Mouse (Mus musculus): ENCODE results near the gene Psmd11.

Gene Psmd11

DNA sequence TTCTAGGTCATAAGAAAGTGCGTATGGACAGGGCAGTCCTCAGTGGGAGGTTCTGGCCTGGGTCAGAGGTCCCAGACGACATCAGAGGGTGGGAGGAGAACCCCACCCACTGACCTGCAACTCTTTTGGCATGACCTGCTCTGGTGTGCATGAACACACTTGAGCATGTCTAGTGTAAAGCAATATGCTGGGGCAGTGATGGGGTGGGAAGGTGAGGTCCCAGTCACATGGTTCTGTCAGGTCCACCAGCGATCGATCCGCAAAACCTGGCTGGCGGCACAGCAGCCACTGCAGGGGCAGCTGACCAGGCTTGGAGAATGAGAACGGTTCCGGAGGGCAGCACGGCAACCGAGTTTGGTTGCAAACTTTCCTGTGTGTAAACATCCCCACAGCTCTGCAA, 53.9 kb downstream of the Psmd11 start:
- no peak for DNase-seq (ENCODE audit: low spot score)

DNA sequence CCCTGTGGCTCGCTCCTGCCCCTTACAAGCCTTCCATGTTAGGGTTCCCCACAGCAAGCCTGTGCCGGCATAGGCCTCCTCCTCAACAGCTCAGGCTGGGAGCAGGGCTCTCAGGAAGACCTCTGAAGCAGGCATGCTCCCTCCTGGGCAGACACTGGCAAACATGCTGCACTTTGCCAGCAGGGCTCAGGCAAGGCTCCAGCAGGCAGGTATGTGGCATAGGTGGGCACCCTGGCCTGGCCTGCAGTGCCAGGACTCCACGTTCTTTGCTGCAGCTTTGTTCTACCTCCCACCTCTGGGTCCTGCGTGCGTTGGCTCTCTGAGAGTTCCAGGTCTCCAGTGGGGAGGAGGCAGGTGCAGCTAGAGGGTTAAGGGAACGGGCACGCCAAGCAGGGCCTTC, 54.5 kb downstream of the Psmd11 start:
- DNase-seq (ENCODE audit: low spot score): no peak

DNA sequence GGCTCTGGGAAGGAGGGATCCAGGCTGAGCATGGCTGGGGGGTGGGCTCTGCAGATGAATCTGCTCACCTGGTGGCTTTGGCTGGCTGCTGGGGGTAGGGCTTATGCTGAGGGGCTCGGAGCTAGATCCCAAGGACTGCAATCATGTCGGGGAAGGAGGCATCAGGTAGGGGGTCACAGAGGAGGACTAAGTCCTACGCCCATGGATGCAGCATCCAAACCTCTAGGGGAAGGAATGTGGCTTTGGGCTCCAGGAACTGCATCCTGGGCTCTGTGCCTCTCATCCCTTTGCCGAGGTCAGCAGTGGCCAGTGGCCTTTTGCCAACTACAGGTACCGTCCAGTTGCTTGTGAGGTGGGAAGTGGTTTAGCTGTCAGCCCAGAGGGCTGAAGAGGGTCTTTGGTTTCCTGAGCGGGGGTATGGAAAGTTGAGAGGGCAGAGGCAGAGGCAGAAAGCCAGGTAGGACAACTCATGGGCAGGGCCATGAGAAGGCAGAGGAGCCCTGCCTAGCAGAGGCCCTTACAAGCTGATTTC, 55.2 kb downstream of the Psmd11 start:
- no peak for DNase-seq (ENCODE audit: low spot score)

DNA sequence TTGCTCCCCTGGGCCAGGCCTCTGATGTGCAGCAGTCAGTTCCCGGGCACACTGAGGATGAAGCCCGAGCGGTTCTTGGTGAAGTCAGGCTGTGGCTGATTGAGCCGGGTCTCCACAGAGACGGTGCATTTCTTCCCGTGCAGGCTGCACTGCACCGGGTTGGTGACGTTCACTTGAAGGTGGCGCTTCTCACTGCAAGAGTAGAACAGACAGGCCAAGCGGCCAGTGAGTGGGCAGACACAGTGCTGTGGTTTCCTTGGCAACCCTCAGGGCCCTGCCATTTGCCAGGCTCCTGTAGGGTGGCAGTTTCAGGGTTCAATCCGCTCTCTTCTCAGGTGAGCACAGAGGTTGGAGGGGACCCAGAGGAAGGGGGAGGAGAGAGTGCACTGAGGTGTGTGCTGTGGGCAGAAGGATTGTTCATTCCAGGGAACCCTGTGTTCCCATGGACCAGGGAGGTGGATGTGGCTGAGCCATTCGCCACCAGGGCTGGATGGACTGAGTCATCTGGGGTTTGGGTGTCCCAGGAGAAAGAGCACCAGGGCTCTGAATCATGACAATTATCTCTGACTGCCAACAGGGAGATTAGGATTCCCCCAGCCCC, 55.9 kb downstream of the Psmd11 start:
- DNase-seq (ENCODE audit: low spot score): no peak

DNA sequence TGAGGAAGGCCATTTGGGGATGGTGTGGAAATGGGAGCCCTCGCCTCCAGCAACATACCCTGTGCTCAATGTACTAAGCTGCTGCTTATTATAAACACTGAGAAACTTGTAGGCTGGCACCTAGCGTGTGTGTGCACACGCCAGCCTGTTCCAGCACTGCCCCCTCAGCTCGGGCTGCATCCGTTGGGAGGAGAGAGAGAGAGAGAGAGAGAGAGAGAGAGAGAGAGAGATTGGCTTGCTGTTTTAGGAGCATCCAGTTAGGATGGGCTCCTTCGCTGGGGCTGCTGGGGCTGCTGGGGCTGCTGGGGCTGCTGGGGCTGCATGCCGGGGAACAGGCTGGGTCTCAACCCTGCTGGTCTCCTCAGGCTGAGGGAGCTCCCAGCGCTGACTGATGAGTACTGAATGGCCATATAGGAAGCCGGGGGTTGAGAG, 56.7 kb downstream of the Psmd11 start:
- DNase-seq (ENCODE audit: low spot score): no peak

DNA sequence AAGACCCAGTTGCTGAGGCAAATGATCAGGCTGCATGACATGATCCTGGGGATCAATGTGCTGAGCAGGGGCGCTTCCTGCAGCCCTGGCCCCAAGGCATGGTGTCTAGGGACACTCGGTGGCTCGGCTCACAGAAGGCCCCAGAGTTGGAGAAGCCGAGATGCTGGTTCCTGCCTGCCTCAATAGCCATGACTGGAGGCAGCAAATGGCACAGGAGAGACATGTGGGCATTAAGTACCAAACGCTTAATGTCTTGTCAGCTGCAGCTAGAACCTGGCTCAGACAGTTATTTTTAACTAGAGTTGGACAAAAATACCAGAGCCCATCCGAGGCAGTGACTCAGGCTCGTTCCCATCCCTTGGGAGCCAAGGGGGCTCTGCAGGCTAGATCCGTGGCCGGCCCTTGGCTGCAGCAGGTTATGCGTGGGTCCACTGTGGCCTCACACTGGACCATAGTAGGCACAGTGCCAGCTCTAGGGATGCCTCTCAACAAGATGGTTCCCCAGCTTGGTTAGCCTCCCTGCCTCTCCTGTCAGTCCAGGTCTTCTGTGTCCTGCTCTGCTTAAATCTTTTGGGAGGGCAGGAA, 57.3 kb downstream of the Psmd11 start:
- DNase-seq (ENCODE audit: low spot score): no peak

DNA sequence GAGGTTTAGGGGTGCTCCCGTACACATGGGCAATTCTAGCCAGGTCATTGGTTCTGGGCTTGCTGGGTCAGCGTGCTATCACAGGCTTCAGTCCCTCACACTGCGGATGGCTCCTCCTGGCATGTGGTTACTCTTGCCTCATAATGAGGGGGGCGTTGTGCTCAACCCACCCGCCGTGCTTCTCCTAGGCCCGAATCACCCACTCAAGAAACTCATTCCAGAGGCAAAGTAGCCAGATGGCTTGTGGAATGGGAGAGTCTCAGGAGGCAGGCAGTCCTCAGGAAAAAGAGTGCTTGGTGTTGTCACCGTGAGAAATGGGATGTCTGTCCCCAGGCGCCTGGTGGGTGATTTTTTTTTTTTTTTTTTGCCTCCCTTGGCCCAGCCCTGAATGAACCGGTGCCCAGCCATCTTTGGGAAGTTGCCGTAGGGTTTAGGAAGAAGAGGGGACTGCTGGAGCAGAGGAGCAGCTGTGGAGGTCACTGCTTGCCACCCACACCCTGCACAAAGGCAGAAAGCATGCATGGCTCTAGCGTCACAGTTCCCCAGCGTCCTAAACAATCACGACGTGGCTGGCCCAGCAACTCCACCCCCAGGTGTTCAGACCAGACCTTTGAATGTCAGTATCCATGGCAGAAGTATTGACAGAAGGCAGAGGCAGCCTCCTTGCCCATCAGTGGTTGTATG, 59.6 kb downstream of the Psmd11 start:
- DNase-seq (ENCODE audit: low spot score): no peak

DNA sequence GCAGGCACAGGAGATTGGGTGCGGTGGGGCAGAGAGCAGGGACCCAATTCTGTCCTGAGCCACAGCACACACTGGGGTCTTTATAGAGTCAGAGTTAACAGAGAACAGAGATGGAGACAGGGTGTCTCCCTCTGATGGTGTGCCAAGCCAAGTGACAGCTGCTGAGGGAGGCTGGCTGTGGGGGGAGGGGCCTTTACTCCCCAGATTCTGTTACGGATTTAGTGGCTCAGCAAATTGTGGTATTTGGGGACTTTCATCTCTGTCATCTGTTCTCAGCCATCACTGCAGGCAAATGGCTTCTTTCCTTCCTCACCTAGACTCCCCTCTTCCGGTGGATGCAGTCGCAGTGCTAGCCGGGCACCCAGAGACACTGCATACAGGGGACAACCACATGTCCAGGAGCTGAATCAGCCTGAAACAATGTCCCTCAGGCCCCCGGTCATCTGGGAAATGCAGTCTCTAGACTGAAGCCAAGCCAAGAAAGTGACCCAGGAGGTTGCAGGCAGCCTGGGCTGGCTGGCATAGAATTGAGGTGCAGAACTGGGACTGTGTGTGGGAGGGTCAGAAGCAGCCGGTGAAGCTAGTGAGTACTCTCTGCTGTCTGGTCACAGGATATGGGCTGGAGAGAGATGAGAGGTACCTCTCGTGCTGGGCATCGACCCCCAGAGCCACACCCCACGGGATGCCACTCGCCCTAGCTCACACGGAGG, 60.9 kb downstream of the Psmd11 start:
- peak; percentile 46 for DNase-seq (ENCODE audit: low spot score)

DNA sequence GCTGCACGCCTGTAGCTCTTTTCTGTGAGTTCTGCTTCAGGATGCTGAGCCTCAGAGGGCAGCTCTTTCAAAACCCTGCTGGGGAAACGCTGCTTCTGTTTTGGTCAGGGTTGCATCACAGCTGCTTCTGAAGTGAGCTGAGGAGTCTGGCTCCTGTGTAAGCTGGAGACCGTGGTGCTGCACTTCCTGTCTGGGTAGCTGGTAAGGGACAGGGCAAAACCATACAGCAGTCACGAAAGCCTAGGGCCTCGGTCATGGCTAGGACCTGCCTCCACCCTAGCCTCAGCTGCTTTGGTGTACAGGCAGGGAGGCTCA, 61.4 kb downstream of the Psmd11 start:
- DNase-seq (ENCODE audit: low spot score): peak; percentile 35

DNA sequence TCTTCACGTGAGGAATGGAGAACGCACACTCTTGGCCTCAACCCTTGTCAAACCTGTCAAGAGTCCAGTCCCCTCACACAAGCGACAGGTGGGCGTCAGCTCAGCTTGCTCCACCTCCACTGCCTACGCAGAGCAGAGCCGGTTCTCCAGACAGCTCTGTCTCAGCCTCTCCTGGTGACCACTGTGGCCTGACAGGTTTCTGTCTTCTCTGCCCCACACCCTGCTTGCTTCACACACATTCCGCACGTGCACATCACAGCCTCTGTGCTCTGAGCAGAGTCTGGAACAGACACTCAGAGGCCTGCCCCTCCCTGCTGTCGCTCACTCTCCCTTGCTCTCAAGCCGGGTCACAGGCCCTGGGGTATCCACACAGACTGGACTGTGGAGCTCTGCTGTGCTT, 62.4 kb downstream of the Psmd11 start:
- DNase-seq (ENCODE audit: low spot score): no peak

DNA sequence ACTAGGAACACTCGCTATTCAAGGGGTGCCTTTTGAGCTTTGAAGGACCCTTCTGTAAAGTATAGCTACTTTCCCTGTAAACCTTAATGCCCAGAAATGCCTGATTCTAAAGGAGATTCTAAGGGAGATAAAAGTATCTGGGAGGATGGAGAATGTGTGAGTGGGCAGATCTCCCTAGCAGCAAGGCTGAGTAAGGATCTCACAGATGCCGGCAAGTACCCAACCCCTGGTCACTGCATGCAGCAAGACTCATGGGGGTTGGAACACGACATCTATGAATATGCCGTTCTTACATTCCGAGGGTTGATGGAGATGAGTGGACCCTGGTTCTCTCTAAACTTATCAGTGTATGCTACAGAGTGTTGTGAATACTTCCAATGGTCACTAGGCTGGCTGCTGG, 64.8 kb downstream of the Psmd11 start:
- DNase-seq (ENCODE audit: low spot score): no peak

DNA sequence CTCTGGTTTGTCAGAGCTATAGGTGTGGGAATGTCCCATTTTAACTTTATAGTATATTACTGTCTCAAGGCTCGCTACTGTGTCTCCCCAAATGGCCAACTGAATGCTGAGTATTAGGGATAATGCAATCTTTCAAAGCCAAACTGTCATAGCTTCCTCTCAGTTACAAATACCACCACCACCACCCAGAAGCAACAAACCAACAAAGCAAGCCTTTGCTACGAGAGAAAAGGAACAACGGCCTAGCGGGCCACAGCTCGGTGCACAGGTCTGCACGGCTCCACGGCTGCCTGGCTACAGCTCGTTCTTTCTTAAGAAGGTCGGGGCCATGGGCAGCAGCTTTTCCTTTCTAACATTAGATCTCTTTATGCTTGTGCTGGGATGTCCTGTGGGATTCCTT, 66.4 kb downstream of the Psmd11 start:
- DNase-seq (ENCODE audit: low spot score): no peak

DNA sequence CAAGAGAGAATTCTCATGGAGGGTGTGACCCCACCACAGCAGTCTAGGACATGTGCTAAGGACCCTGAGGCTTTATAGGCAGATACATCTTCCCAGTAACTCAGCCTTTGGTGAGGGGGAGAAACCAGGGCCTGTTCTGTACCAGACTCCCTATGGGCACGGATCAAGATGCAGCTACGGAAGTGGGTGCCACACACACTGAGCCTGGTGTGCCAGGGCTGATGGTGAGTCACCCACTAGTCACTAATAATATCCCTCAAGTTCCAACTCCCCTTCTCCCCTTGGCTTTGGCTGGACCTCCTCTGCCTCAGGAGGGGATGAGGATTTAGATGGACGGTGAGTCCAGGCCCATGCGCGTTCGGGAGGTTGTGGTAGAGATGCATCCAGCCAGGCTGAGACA, 67.6 kb downstream of the Psmd11 start:
- DNase-seq (ENCODE audit: low spot score): no peak

DNA sequence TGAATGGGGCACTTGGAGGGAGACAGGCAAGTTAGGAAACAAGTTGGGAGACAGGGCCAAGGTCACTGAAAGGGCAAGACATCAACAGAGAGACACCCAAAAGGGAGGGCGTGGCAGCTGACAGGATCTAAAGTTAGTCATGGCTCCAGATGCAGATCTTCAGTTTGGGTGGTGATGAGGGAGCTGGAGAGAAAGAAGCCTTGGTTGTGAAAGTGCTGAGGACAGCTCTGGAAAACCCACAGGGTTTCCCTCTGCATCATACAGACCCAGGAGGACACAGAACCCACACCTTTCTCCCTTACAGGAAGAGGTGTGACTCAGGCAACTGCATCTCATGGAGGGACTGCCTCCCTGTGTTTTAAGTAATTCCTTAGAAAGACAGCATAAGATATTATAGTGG, 68.2 kb downstream of the Psmd11 start:
- no peak for DNase-seq (ENCODE audit: low spot score)

DNA sequence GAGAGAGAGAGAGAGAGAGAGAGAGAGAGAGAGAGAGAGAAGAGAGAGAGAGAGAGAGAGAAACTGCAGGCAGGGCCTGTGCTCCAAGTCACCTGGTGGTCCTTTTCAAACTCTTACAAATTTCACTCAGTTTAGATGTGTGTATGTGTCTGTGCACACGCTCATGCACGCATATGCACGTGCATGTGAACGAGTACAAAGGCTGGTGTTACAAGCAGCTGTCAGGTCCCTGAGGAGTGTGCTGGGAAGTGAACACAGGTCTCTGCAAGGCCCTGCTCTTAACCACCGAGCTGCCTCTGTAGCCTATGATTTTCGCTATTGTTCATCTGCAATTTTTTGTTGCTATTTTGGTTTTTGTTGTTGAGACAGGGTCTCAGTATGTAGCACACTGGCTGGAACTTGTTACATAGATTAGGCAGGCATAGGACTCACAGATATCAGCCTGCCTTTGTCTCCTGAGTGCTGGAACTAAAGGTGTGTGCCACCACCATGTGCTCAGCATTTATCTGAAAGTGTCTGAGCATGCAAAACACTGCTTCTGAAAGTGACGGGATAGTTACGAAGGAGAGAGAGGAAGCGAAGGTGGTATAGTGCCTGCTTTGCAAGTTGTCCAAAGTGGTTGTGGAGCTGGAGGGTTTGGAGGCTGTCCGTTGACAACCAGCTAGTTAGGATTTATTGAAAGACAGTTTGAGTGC, 69.0 kb downstream of the Psmd11 start:
- DNase-seq (ENCODE audit: low spot score): no peak

DNA sequence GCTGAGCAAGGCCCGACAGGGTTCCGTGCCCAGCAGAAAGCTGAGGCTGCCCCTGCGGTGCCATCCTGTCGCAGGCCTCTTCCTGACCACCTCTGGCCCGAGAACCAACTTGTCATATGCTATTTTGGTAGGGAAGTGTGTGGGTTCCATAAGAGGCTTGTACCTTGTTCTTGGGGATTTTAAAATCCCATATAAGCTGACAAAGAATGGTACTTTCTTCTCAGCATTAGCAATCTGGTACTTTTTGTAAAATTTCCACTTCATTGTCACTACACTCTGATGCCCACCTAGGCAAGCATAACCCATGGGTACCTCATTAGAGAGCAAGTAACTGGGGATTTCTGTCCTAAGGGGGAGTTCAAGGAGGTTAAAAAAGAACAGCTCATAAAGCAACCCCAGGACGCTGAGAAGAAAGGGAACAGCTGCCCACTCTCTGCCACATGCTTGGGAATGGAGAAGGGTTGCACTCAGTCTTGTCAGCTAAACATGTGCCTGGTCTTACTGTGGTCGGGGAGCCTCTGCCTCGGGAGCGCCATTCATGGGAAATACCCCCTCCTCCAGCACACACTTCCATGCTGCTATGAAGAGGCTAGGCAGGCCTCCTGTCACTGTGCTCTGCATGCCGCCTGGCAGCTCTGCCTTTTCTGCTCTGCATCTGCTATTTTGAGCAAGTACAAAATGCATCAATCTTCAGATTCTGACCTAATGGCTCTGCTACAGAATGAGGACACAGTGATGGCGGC, 70.1 kb downstream of the Psmd11 start:
- no peak for DNase-seq (ENCODE audit: low spot score)

DNA sequence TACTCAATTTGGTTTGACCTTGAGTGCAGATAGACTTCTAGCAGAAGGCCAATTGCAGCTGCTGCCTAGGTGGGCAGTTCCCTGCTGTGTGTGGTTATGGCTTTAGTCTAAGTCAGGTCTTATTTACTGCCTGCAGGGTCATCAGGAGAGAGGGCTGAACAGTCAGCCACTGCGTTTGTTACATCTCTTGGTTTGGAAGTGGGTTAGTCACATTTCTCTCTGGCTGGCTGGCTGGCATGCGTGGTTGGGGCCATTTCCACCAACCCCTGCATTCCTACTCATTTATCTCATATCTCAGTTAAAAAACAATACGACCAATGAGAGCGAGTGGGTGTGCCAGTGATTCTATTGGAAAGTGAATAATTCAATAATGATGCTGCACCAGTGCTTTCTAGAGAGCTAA, 71.1 kb downstream of the Psmd11 start:
- DNase-seq (ENCODE audit: low spot score): no peak

DNA sequence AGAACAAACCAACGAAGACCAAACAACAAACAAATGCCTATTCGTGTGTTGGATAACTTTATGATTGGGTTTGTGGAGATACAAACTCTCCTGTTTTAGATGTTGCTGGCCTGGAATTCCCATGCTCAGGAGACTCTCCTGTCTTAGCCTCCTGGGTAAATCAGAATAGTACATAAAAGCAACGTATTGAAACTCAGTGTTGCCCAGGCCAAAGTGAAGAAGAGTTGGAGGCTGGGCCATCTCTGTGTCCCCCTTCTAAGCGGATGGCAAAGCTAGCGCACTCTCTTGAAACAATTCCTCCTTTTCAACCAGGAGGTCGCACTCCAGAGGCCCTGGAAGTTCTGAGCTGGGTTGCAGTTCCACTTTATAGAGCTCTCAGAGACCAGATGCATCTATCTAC, 74.9 kb downstream of the Psmd11 start:
- DNase-seq (ENCODE audit: low spot score): no peak

DNA sequence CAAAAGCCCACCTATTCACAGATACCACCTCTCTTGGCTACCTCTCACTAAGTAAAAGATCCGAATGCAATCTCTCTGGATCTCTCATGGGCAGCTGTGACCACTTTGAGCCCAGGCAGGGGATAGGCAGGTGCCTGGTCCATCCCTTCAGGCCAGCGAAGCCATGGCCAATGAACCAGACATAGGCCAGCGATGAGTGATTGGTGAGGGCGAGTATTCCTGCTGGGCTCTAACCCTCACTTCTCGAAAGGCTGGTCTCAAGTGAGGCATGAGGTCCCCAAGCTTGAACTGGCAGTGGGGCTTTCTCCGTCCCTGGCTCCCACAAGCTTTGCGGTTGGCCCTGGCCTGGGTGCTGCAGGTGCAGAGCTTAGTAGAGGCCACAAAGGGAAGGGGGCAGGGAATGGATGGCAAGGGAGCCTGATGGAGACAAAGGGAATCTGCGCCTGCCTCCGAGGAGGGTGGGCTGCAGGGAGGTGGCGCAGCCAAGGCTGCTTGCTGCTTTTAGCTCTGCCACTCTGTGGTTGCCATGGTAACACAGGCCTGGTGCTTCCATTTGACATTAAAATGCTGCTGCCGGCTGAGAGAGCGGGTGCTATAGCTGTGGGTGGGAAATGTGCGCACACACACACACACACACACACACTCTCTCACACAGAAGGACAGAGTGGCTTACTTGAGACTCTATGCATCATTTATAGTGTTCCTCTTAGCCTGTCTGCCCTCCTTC, 75.5 kb downstream of the Psmd11 start:
- DNase-seq (ENCODE audit: low spot score): peak; percentile 36

DNA sequence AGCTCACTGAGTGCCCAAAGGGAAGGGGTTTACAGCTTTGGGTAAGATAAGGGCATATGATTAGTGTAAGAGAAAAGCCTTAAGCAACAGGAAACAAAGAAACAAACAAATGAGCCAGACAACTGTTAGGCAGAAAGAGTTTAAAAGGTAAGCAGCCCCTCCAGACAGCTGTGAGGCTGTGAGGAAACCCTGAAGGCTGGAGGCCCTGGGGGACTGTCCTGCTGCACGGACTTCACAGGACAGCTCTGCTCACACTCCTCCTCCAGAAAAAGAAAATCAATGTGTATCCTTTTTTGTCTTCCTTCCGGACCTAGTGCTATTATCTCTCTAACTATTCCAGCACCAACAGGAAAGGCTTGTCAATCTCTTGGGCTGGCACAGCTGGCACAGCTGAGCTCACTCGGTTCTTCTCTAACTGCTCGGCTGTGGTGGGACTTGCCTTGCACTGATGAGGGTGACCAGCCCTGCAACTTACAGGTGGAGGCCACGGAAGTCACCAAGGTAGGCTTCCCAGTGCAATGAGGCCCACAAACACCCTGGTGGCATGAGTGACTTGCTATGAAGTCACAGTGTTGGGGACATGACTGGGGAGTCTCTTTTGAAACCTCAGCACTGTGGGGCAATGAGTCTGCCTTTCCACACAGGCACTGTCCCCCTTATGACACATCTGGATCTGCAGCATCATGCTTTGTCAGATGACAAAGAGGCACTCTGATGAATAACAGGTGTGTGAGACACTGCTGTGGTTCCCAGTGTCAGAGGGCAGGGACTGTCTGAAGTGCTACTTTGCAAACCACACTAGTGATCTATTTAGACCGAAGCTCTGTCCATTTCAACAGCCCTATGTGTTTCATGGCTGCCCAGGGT, 76.3 kb downstream of the Psmd11 start:
- no peak for DNase-seq (ENCODE audit: low spot score)

Measured in T-cell, adult 2 months (primary cell).